Mouse (Mus musculus) ES-E14 (cell line): ENCODE measurements at regions not wholly inside any gene's neighbourhood (a gene's known extent, or its start where the extent isn't known, plus 50 kb on each side); places are given as distances from the start of the nearest gene placed in this dataset.

Experiments
- CHD2 ChIP-seq: IDR thresholded peaks from 2 replicates; pipeline ENCODE4 v1.6.1; 2014; ENCODE audit warnings: mild to moderate bottlenecking, low read depth, low read length, inconsistent platforms
- ZC3H11A ChIP-seq: IDR thresholded peaks from 2 replicates; pipeline ENCODE4 v1.6.1; 2012; ENCODE audit warnings: low read depth, mild to moderate bottlenecking, inconsistent platforms, low read length, borderline replicate concordance

GRCm38 (mm10) chr7:111136066-111136639, 53.3 kb upstream of the Eif4g2 start:
- no peak for TF ChIP-seq ZC3H11A
- no peak for TF ChIP-seq CHD2
